ENCODE assay signal across 19 mouse cellular contexts in the genomic region with DNA sequence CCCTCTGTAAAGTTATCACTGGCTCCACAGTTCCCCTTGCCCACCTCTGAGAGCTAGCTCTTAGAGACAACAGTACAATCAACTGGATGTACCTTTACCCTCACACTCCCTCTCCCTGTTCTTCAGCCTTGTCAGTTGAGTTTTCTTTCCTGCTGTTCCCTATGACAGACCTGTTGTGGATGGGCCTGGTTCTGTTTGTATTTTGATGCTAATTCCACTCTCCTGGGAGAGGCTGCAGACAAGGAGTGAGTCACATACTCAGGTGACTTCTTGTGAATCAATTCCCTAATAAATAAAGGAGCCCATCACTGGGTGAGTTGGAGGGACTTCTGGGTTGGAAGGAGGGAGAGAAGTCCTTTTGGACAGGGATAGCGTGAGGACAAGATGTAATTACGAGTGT. TPM values are rescaled to one million over a fixed set of nuclear protein-coding genes. Genes with fewer than 3 reads are reported as not detected.
"Had no signal": no experiment of that assay in that cellular context is flagged by ENCODE, and none has a peak within 500 bp of the region (broad histone marks: within the 10 kb centered on the region; RNA-seq: fewer than 3 reads in every experiment).

No protein-coding gene starts in this region.

- DNase-seq: cerebellum, postnatal 10 days; cerebellum, postnatal 14 days; cerebellum, postnatal 25 days; cerebellum, postnatal 36 days; embryo, embryonic 11 days; forebrain, postnatal 0 days; gastrocnemius, adult 2 months; gastrocnemius, postnatal 10 days; gastrocnemius, postnatal 14 days; gastrocnemius, postnatal 36 days; heart, adult 11 months; heart, adult 18-20 months; heart, adult 2 months had no signal

RNA-seq across cellular contexts. Expression of a gene that starts 5.4 kb away (rescaled TPM):
- total RNA-seq: common myeloid progenitor, adult 5-6 weeks; forebrain, postnatal 0 days; gastrocnemius, adult 18-20 months; gastrocnemius, adult 2 months; gastrocnemius, adult 8-10 months; gastrocnemius, postnatal 10 days; gastrocnemius, postnatal 14 days; gastrocnemius, postnatal 36 days; gastrocnemius, postnatal 4 days; granulocyte monocyte progenitor cell, adult 5-6 weeks; heart, adult 18-20 months; heart, adult 2 months; heart, adult 8-10 months had no signal

RNA-seq across cellular contexts. Expression of a gene that starts 7.2 kb away (rescaled TPM):
- total RNA-seq: common myeloid progenitor, adult 5-6 weeks; forebrain, postnatal 0 days; gastrocnemius, adult 18-20 months; gastrocnemius, adult 2 months; gastrocnemius, adult 8-10 months; gastrocnemius, postnatal 10 days; gastrocnemius, postnatal 14 days; gastrocnemius, postnatal 36 days; gastrocnemius, postnatal 4 days; granulocyte monocyte progenitor cell, adult 5-6 weeks; heart, adult 18-20 months; heart, adult 2 months; heart, adult 8-10 months had no signal

RNA-seq across cellular contexts. Expression of a gene that starts 11.5 kb away (rescaled TPM):
- total RNA-seq: common myeloid progenitor, adult 5-6 weeks; forebrain, postnatal 0 days; gastrocnemius, adult 18-20 months; gastrocnemius, adult 2 months; gastrocnemius, adult 8-10 months; gastrocnemius, postnatal 10 days; gastrocnemius, postnatal 14 days; gastrocnemius, postnatal 36 days; gastrocnemius, postnatal 4 days; granulocyte monocyte progenitor cell, adult 5-6 weeks; heart, adult 18-20 months; heart, adult 2 months; heart, adult 8-10 months had no signal

RNA-seq across cellular contexts. Expression of a gene that starts 17.4 kb away (rescaled TPM):
- total RNA-seq: common myeloid progenitor, adult 5-6 weeks; forebrain, postnatal 0 days; gastrocnemius, adult 18-20 months; gastrocnemius, adult 2 months; gastrocnemius, adult 8-10 months; gastrocnemius, postnatal 10 days; gastrocnemius, postnatal 14 days; gastrocnemius, postnatal 36 days; gastrocnemius, postnatal 4 days; granulocyte monocyte progenitor cell, adult 5-6 weeks; heart, adult 18-20 months; heart, adult 2 months; heart, adult 8-10 months had no signal

RNA-seq across cellular contexts. Expression of a gene that starts 23.9 kb away (rescaled TPM):
- total RNA-seq: common myeloid progenitor, adult 5-6 weeks; forebrain, postnatal 0 days; gastrocnemius, adult 18-20 months; gastrocnemius, adult 2 months; gastrocnemius, adult 8-10 months; gastrocnemius, postnatal 10 days; gastrocnemius, postnatal 14 days; gastrocnemius, postnatal 36 days; gastrocnemius, postnatal 4 days; granulocyte monocyte progenitor cell, adult 5-6 weeks; heart, adult 18-20 months; heart, adult 2 months; heart, adult 8-10 months had no signal
